Mouse (Mus musculus) heart, embryonic 13.5 days (tissue): ENCODE results near the gene Olfr591. TPM values are rescaled to one million over a fixed set of nuclear protein-coding genes. Genes with fewer than 3 reads are reported as not detected.

Experiments
- polyA plus RNA-seq: library from polyadenylated mRNA; unstranded; fragments of >200 nt; fragmentation: Nextera tagmentation; extraction: Ambion mirVana; gene quantifications from 2 replicates; pipeline ENCODE4 v1.2.1, GENCODE M21; 2015

The Olfr591 gene
- polyA plus RNA-seq, 1 experiment from 2014 or later = not detected

Other genes starting within 250 kb of the Olfr591 start
- not detected in 2 replicates for gene Olfr573-ps1, start 235.8 kb downstream of the Olfr591 start, polyA plus RNA-seq
- not detected in 2 replicates for gene Olfr574, start 229.9 kb downstream of the Olfr591 start, polyA plus RNA-seq
- gene Olfr575, start 219.6 kb downstream of the Olfr591 start, polyA plus RNA-seq = not detected in 2 replicates
- gene Olfr576, start 215.7 kb downstream of the Olfr591 start, polyA plus RNA-seq = not detected in 2 replicates
- gene Olfr577, start 202.4 kb downstream of the Olfr591 start, polyA plus RNA-seq = not detected in 2 replicates
- gene Olfr578, start 189.0 kb downstream of the Olfr591 start, polyA plus RNA-seq = not detected in 2 replicates
- not detected in 2 replicates for gene Olfr582, start 140.3 kb downstream of the Olfr591 start, polyA plus RNA-seq
- not detected in 2 replicates for gene Olfr583, start 127.0 kb downstream of the Olfr591 start, polyA plus RNA-seq
- not detected in 2 replicates for gene Olfr584, start 96.5 kb downstream of the Olfr591 start, polyA plus RNA-seq
- not detected in 2 replicates for gene Olfr585, start 80.6 kb downstream of the Olfr591 start, polyA plus RNA-seq
- gene Olfr586, start 52.7 kb downstream of the Olfr591 start, polyA plus RNA-seq = not detected in 2 replicates
- gene Olfr588-ps1, start 37.5 kb downstream of the Olfr591 start, polyA plus RNA-seq = not detected in 2 replicates
- not detected in 2 replicates for gene Olfr589, start 22.0 kb downstream of the Olfr591 start, polyA plus RNA-seq
- not detected in 2 replicates for gene Olfr592, start 6.5 kb upstream of the Olfr591 start, polyA plus RNA-seq
- gene Olfr593, start 33.5 kb upstream of the Olfr591 start, polyA plus RNA-seq = not detected in 2 replicates
- gene Olfr594, start 38.7 kb upstream of the Olfr591 start, polyA plus RNA-seq = not detected in 2 replicates
- gene Usp17ld, start 74.2 kb upstream of the Olfr591 start, polyA plus RNA-seq = not detected in 2 replicates
- gene Olfr596, start 127.3 kb upstream of the Olfr591 start, polyA plus RNA-seq = not detected in 2 replicates
- gene Olfr597, start 138.0 kb upstream of the Olfr591 start, polyA plus RNA-seq = not detected in 2 replicates
- gene Olfr598, start 145.2 kb upstream of the Olfr591 start, polyA plus RNA-seq = not detected in 2 replicates
- gene Olfr599, start 157.6 kb upstream of the Olfr591 start, polyA plus RNA-seq = not detected in 2 replicates
- gene Olfr600, start 171.3 kb upstream of the Olfr591 start, polyA plus RNA-seq = not detected in 2 replicates
- not detected in 2 replicates for gene Olfr601, start 184.3 kb upstream of the Olfr591 start, polyA plus RNA-seq
- not detected in 2 replicates for gene Olfr603, start 207.8 kb upstream of the Olfr591 start, polyA plus RNA-seq
- gene Usp17lc, start 236.7 kb upstream of the Olfr591 start, polyA plus RNA-seq = not detected in 2 replicates